Mouse (Mus musculus) heart, embryonic 12.5 days (tissue): ENCODE results near the gene Mxd4. TPM values are rescaled to one million over a fixed set of nuclear protein-coding genes. Genes with fewer than 3 reads are reported as not detected.

Source experiments
- ATAC-seq: fragments of 200-750 bp; cut with Nextera tagmentation; 2 replicates; pipeline ENCODE4 v1.8.0; 2017; ENCODE audit warnings: moderate TSS enrichment, moderate library complexity; ENCODE audit not compliant: insufficient number of reproducible peaks, low FRiP score
- H3K27ac ChIP-seq: fragments of 300-500 bp; sonication (generic); 2 replicates; pipeline ENCODE4 v1.5.1; 2016; ENCODE audit warnings: mild to moderate bottlenecking, moderate library complexity; ENCODE audit not compliant: poor library complexity, severe bottlenecking
- H3K27me3 ChIP-seq: fragments of 300-500 bp; sonication (generic); replicated peaks from 2 replicates; pipeline ENCODE4 v1.6.1; 2016; ENCODE audit warnings: mild to moderate bottlenecking, moderate library complexity
- H3K36me3 ChIP-seq: fragments of 300-500 bp; sonication (generic); 2 replicates; pipeline ENCODE4 v1.6.1; 2016; ENCODE audit warnings: mild to moderate bottlenecking, moderate library complexity
- H3K4me1 ChIP-seq: fragments of 300-500 bp; sonication (generic); replicated peaks from 2 replicates; pipeline ENCODE4 v1.6.1; 2016; ENCODE audit warnings: mild to moderate bottlenecking
- H3K4me2 ChIP-seq: fragments of 300-500 bp; sonication (generic); 2 replicates; pipeline ENCODE4 v1.6.1; 2016; ENCODE audit warnings: mild to moderate bottlenecking, moderate library complexity
- H3K4me3 ChIP-seq: fragments of 300-500 bp; sonication (generic); 2 replicates; pipeline ENCODE4 v1.5.1; 2016; ENCODE audit warnings: mild to moderate bottlenecking
- H3K9ac ChIP-seq: fragments of 300-500 bp; sonication (generic); 2 replicates; pipeline ENCODE4 v1.6.1; 2016; ENCODE audit warnings: mild to moderate bottlenecking, moderate library complexity
- H3K9me3 ChIP-seq: fragments of 300-500 bp; sonication (generic); replicated peaks from 2 replicates; pipeline ENCODE4 v1.6.1; 2016; ENCODE audit warnings: mild to moderate bottlenecking, moderate library complexity
- WGBS: fragments of 180-500 bp; shearing (Covaris S2); methylation state at CpG from one replicate; pipeline ENCODE4 v1.1.7; 2016; 5-methylcytosine and 5-hydroxymethylcytosine counted together
- polyA plus RNA-seq: library from polyadenylated mRNA; unstranded; fragments of >200 nt; fragmentation: Nextera tagmentation; extraction: Ambion mirVana; gene quantifications from 2 replicates; pipeline ENCODE4 v1.2.1, GENCODE M21; 2016

Mxd4 gene
- polyA plus RNA-seq = 23.8 and 24.5 TPM in 2 replicates

DNA sequence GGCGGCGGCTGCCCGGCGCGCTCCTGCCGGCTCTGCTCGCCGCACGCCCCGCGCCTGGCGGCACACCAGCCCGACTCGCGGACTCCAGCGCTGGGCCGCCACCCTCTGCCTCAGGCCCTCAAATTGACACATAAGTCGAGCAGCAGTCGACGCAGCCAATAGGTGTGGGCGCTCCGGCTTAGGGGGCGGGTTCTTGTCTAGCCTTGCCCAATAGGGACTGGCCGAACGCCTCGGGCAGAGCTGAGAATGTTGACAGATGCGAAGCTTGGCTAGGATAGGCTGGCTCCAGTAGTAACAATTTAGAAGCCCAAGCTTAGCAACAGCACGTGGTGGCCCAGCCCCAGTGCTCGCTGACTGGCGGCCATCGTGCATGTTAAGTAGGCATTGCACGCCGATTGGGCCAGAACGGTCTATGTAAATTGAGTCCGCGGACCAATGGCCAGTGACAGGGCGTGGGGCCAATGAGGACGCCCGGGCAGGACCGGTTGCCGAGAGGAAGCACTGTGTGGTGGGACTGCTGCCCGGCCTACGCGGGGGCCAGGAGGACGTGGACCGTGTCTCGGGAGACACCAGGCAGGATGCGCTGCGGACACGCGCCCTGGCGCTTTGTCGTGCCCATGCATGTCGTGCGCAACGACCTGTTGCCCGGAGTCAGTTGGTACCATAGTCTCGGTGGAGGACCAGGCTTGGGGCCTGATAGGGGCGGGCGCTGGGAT is at the start of gene Mxd4:
TSS of gene Mxd4 (minus strand) at position 120 of the 716 bp plus-strand sequence.
- peak within 1 kb of the TSS; percentile 93 for H3K4me3 ChIP-seq
- H3K4me1 ChIP-seq = peaks cover 69% of the 10 kb centered on the region
- H3K27me3 ChIP-seq = no peaks in the 10 kb centered on the region
- H3K36me3 ChIP-seq = no peaks in the 10 kb centered on the region
- peak; percentile 97 for ATAC-seq
- H3K9ac ChIP-seq = peak within 1 kb of the TSS; percentile 91
- WGBS = under 1% methylated on average over 60 of the region's 60 CpGs
- peak within 1 kb of the TSS; percentile 86 for H3K27ac ChIP-seq
- H3K9me3 ChIP-seq = no peaks in the 10 kb centered on the region
- peak within 1 kb of the TSS; percentile 79 for H3K4me2 ChIP-seq

DNA sequence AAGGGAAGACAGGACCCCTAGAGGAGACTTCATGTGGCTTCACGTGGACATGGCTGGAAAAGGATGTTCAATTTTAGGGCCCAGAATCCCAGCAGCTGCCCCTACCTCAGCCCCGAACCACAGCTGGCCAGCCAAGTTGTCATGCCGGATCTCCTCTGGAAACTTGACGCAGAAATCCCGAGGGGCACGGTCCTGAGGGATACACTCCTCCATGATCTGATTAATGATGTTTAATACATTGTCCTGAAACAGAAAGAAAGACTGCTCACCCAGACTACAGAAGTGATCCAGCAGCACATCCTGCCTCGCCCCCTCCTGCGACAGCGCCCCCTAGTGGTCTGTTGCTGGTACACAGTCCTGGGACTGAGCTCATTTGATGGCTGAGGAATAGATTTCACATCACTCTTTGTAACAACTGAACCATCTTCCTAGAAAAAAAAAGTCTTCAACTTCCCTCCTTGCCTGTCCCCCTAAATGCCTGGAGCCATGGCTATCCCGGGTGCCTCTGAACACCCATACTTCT is 48.4 kb upstream of the Mxd4 start:
- H3K9me3 ChIP-seq = no peaks in the 10 kb centered on the region
- no peak overlapping the region for H3K9ac ChIP-seq
- H3K36me3 ChIP-seq = no peaks in the 10 kb centered on the region
- ATAC-seq = no peak
- no peak overlapping the region for H3K4me3 ChIP-seq
- WGBS = 52% methylated on average over 10 of the region's 10 CpGs
- no peak overlapping the region for H3K27ac ChIP-seq
- H3K4me1 ChIP-seq = peaks cover 8% of the 10 kb centered on the region; the same call in 1 of the 2 replicates
- no peak overlapping the region for H3K4me2 ChIP-seq
- 0 out of 2 replicates have a peak, but pooled peaks cover 43% of the 10 kb centered on the region for H3K27me3 ChIP-seq

GRCm38 (mm10) chr5:34235056-34235455 is 47.5 kb upstream of the Mxd4 start:
- Histone ChIP-seq H3K27ac (no peak overlapping the region), H3K4me1 (peaks cover 16% of the 10 kb centered on the region), H3K4me2 (no peak overlapping the region), H3K4me3 (no peak overlapping the region), H3K9ac (no peak overlapping the region), H3K27me3 (0 out of 2 replicates have a peak, but pooled peaks cover 43% of the 10 kb centered on the region), H3K36me3 (no peaks in the 10 kb centered on the region), H3K9me3 (no peaks in the 10 kb centered on the region)
- 60% methylated on average over 4 of the region's 4 CpGs for WGBS
- no peak for ATAC-seq

- Histone ChIP-seq H3K4me2 (no peak overlapping the region), H3K9me3 (no peaks in the 10 kb centered on the region), H3K9ac (no peak overlapping the region), H3K4me1 (peaks cover 28% of the 10 kb centered on the region), H3K27ac (no peak overlapping the region), H3K27me3 (0 out of 2 replicates have a peak, but pooled peaks cover 43% of the 10 kb centered on the region), H3K4me3 (no peak overlapping the region), H3K36me3 (no peaks in the 10 kb centered on the region)
- 80% methylated on average over 6 of the region's 6 CpGs for WGBS
- ATAC-seq = no peak
These were observed 45.6 kb upstream of the Mxd4 start for GRCm38 (mm10) chr5:34233221-34233515.

GRCm38 (mm10) chr5:34232481-34233220 is 45.1 kb upstream of the Mxd4 start:
- H3K27ac ChIP-seq = no peak overlapping the region
- 72% methylated on average over 8 of the region's 8 CpGs for WGBS
- H3K4me2 ChIP-seq = no peak overlapping the region
- H3K4me3 ChIP-seq = no peak overlapping the region
- H3K9ac ChIP-seq = no peak overlapping the region
- ATAC-seq = no peak
- no peaks in the 10 kb centered on the region for H3K9me3 ChIP-seq
- H3K4me1 ChIP-seq = peaks cover 28% of the 10 kb centered on the region
- 0 out of 2 replicates have a peak, but pooled peaks cover 39% of the 10 kb centered on the region for H3K27me3 ChIP-seq
- H3K36me3 ChIP-seq = no peaks in the 10 kb centered on the region

- Histone ChIP-seq H3K9ac (no peak overlapping the region), H3K36me3 (no peaks in the 10 kb centered on the region), H3K4me2 (no peak overlapping the region), H3K4me1 (peaks cover 28% of the 10 kb centered on the region), H3K27me3 (0 out of 2 replicates have a peak, but pooled peaks cover 35% of the 10 kb centered on the region), H3K27ac (no peak overlapping the region), H3K4me3 (no peak overlapping the region), H3K9me3 (no peaks in the 10 kb centered on the region)
- WGBS = 85% methylated on average over 6 of the region's 6 CpGs
- no peak for ATAC-seq
These were observed 44.4 kb upstream of the Mxd4 start for GRCm38 (mm10) chr5:34231901-34232300.

DNA sequence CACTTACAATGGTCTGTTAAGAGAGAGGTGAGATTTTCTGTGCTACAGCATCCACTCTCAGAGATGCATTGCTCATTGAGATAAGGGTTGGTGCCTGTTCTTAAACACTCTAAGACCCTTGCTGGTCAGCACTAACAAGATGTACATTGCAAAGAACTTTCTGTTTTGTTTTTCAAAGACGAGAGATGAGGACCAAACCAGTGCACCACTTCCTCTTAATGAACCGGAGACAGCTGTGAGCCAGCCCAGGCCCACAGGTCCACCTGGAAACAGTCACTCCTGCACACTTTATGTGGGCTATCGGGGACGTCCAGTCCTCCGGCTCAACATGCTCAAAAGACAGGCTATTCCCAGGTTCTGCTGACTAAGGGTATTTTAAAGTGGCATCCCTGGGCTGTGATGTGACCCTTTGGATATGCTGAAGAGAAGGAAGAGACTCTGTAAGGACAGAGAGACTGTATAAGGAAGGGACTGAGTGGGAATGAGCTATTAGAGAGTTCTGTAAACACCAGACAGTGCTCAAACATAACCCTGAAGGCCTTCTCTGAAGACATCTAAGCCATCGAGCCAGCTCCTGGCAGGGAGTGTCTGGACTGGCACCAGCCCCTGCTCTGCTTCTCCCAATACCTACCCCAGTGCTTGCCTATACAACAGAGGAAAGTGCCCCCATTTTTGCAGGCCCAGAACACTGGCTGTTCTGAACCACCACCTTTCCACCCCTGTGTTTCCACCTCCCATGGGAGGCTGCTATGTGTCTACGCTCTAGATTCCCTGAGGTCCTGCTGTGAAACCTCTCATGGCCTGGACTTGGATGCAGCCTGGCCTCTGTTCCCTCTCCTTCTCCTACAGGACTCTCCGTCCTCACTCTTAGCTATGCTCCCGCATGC is 43.3 kb upstream of the Mxd4 start:
- Histone ChIP-seq H3K27me3 (peaks cover 32% of the 10 kb centered on the region; the same call in 1 of the 2 replicates), H3K4me1 (peaks cover 28% of the 10 kb centered on the region), H3K4me2 (no peak overlapping the region), H3K4me3 (no peak overlapping the region), H3K9me3 (no peaks in the 10 kb centered on the region), H3K27ac (no peak overlapping the region), H3K36me3 (no peaks in the 10 kb centered on the region), H3K9ac (no peak overlapping the region)
- no peak for ATAC-seq
- 65% methylated on average over 9 of the region's 9 CpGs for WGBS

- Histone ChIP-seq H3K27me3 (peaks cover 26% of the 10 kb centered on the region; the same call in 1 of the 2 replicates), H3K27ac (no peak overlapping the region), H3K4me3 (no peak overlapping the region), H3K9ac (no peak overlapping the region), H3K4me1 (peaks cover 28% of the 10 kb centered on the region), H3K9me3 (no peaks in the 10 kb centered on the region), H3K36me3 (no peaks in the 10 kb centered on the region), H3K4me2 (no peak overlapping the region)
- 85% methylated on average over 5 of the region's 5 CpGs for WGBS
- ATAC-seq = no peak
These were observed 42.0 kb upstream of the Mxd4 start for GRCm38 (mm10) chr5:34229503-34229902.

- H3K4me1 ChIP-seq = peaks cover 16% of the 10 kb centered on the region
- no peak for ATAC-seq
- H3K4me2 ChIP-seq = no peak overlapping the region
- 66% methylated on average over 2 of the region's 2 CpGs for WGBS
- peaks cover 25% of the 10 kb centered on the region for H3K27me3 ChIP-seq
- H3K4me3 ChIP-seq = no peak overlapping the region
- H3K36me3 ChIP-seq = no peaks in the 10 kb centered on the region
- no peaks in the 10 kb centered on the region for H3K9me3 ChIP-seq
- H3K27ac ChIP-seq = no peak overlapping the region
- H3K9ac ChIP-seq = no peak overlapping the region
These were observed 38.0 kb upstream of the Mxd4 start for GRCm38 (mm10) chr5:34225516-34225915.

GRCm38 (mm10) chr5:34224515-34224914 is 37.0 kb upstream of the Mxd4 start:
- Histone ChIP-seq H3K4me2 (no peak overlapping the region), H3K36me3 (no peaks in the 10 kb centered on the region), H3K4me3 (no peak overlapping the region), H3K9ac (no peak overlapping the region), H3K9me3 (no peaks in the 10 kb centered on the region), H3K27me3 (peaks cover 29% of the 10 kb centered on the region), H3K27ac (no peak overlapping the region), H3K4me1 (peaks cover 6% of the 10 kb centered on the region; the same call in 1 of the 2 replicates)
- WGBS = 84% methylated on average over 5 of the region's 5 CpGs
- ATAC-seq = no peak
